Mouse (Mus musculus) lung, postnatal 10 days (tissue): ENCODE measurements around the gene Lgr6.

Source experiments
- DNase-seq: peaks from one replicate; pipeline ENCODE4 v3.0.0; 2021

The Lgr6 gene

GRCm38 (mm10) chr1:134947590-134947989 lies 157.5 kb downstream of the Lgr6 start:
- no peak for DNase-seq

- no peak for DNase-seq
Observed at GRCm38 (mm10) chr1:134942898-134943297, 162.2 kb downstream of the Lgr6 start.

GRCm38 (mm10) chr1:134940863-134941262 lies 164.2 kb downstream of the Lgr6 start:
- DNase-seq: peak; percentile 3

- DNase-seq: no peak
Observed at GRCm38 (mm10) chr1:134938233-134938632, 166.8 kb downstream of the Lgr6 start.

- no peak for DNase-seq
Observed at GRCm38 (mm10) chr1:134936335-134936734, 168.7 kb downstream of the Lgr6 start.
